Mouse (Mus musculus): ENCODE results near the gene Matn4. TPM values are rescaled to one million over a fixed set of nuclear protein-coding genes. Genes with fewer than 3 reads are reported as not detected.

The Matn4 gene
- polyA plus RNA-seq, 1 experiment from 2014 or later: 2.0 TPM

DNA sequence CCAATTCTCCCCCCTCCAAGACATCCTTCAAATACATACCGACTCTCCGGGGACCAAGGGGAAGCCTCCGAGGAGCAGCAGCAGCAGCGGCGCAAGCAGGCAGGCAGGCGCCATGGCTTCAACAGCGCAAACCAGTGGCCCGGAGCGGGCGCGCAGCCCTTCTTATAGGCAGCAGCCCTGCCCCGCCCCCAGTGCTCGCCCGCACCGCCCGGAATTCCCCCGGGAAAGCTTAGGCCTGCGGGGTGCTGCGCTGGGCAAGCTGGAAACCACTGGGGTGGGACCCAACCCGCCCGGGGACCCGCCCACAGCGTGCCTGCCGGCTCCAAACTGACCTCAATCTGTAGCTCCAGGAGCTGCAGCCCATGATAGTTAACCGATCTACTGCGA lies 38.1 kb upstream of the Matn4 start:
- Histone ChIP-seq H3K9ac (ENCODE audit: low read length) (peak overlapping the region; percentile 93), H3K4me3 (ENCODE audit: low read depth, low read length) (peak overlapping the region; percentile 69), H3K4me1 (replicated peaks; ENCODE audit: control insufficient read depth, insufficient read depth) (no peaks in the 10 kb centered on the region), H3K9me3 (ENCODE audit: control insufficient read depth, low read length) (no peaks in the 10 kb centered on the region), H3K27ac (replicated peaks) (peak overlapping the region; percentile 95), H3K4me2 (replicated peaks; ENCODE audit: low read depth) (peak overlapping the region; percentile 50), H3K27me3 (ENCODE audit: control insufficient read depth, insufficient read depth, low read length) (no peaks in the 10 kb centered on the region), H3K36me3 (ENCODE audit: control insufficient read depth, insufficient read depth, low read length) (no peaks in the 10 kb centered on the region)
- 0% methylated on average over 26 of the region's 26 CpGs for WGBS
- peak; percentile 90 for ATAC-seq (ENCODE audit: low FRiP score, low TSS enrichment)
- no peak for TF ChIP-seq EP300 (optimal IDR thresholded peaks at IDR 0.05)
- peak; percentile 48 for TF ChIP-seq CTCF (IDR thresholded peaks at IDR 0.05; ENCODE audit: low read depth)
- DNase-seq (ENCODE audit: low spot score): peak; percentile 94

GRCm38 (mm10) chr2:164442315-164443050 lies 37.5 kb upstream of the Matn4 start:
- TF ChIP-seq CTCF (IDR thresholded peaks at IDR 0.05; ENCODE audit: low read depth) (no peak), EP300 (optimal IDR thresholded peaks at IDR 0.05) (no peak)
- Histone ChIP-seq H3K9me3 (ENCODE audit: control insufficient read depth, low read length) (no peaks in the 10 kb centered on the region), H3K4me2 (replicated peaks; ENCODE audit: low read depth) (peak overlapping the region; percentile 50), H3K27me3 (ENCODE audit: control insufficient read depth, insufficient read depth, low read length) (no peaks in the 10 kb centered on the region), H3K4me3 (ENCODE audit: low read depth, low read length) (peak overlapping the region; percentile 69), H3K4me1 (replicated peaks; ENCODE audit: control insufficient read depth, insufficient read depth) (no peaks in the 10 kb centered on the region), H3K36me3 (ENCODE audit: control insufficient read depth, insufficient read depth, low read length) (no peaks in the 10 kb centered on the region), H3K27ac (replicated peaks) (peak overlapping the region; percentile 95), H3K9ac (ENCODE audit: low read length) (peak overlapping the region; percentile 93)
- 1% methylated on average over 29 of the region's 29 CpGs for WGBS
- ATAC-seq (ENCODE audit: low FRiP score, low TSS enrichment) (peak; percentile 61), DNase-seq (ENCODE audit: low spot score) (peak; percentile 65)

DNA sequence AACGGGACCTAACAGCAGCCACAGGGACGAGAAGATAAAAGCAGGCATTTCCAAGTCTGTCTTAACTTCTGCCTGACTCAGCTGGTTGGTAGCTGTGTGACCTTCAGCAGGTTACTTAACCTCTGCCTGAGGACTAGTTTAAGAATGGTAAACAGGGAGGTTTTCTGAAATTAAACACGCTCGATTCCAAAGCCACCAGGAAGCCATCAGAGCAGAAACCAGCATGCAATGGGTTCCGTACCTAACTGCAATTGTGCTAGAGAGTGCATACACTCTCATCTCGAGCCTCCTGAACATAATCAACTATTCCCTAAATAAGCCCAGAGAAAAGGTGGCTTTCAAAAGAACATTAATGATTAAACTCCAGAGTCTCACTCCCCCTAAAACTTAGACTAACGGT lies 36.8 kb upstream of the Matn4 start:
- peak overlapping the region; percentile 93 for H3K9ac ChIP-seq (ENCODE audit: low read length)
- TF ChIP-seq EP300 (optimal IDR thresholded peaks at IDR 0.05) (no peak), CTCF (IDR thresholded peaks at IDR 0.05; ENCODE audit: low read depth) (no peak)
- peak overlapping the region; percentile 95 for H3K27ac ChIP-seq (replicated peaks)
- H3K27me3 ChIP-seq (ENCODE audit: control insufficient read depth, insufficient read depth, low read length): no peaks in the 10 kb centered on the region
- ATAC-seq (ENCODE audit: low FRiP score, low TSS enrichment) (no peak), DNase-seq (ENCODE audit: low spot score) (no peak)
- H3K36me3 ChIP-seq (ENCODE audit: control insufficient read depth, insufficient read depth, low read length): no peaks in the 10 kb centered on the region
- H3K9me3 ChIP-seq (ENCODE audit: control insufficient read depth, low read length): no peaks in the 10 kb centered on the region
- WGBS: 25% methylated on average over 7 of the region's 7 CpGs
- peak overlapping the region; percentile 69 for H3K4me3 ChIP-seq (ENCODE audit: low read depth, low read length)
- H3K4me2 ChIP-seq (replicated peaks; ENCODE audit: low read depth): peak overlapping the region; percentile 50
- no peaks in the 10 kb centered on the region; the same call in 1 of the 2 replicates for H3K4me1 ChIP-seq (replicated peaks; ENCODE audit: control insufficient read depth, insufficient read depth)

GRCm38 (mm10) chr2:164441155-164441554 lies 36.2 kb upstream of the Matn4 start:
- TF ChIP-seq EP300 (optimal IDR thresholded peaks at IDR 0.05) (no peak), CTCF (IDR thresholded peaks at IDR 0.05; ENCODE audit: low read depth) (no peak)
- Histone ChIP-seq H3K4me2 (replicated peaks; ENCODE audit: low read depth) (peak overlapping the region; percentile 50), H3K27ac (replicated peaks) (peak overlapping the region; percentile 61), H3K9ac (ENCODE audit: low read length) (peak overlapping the region; percentile 93), H3K27me3 (ENCODE audit: control insufficient read depth, insufficient read depth, low read length) (no peaks in the 10 kb centered on the region), H3K36me3 (ENCODE audit: control insufficient read depth, insufficient read depth, low read length) (no peaks in the 10 kb centered on the region), H3K4me3 (ENCODE audit: low read depth, low read length) (peak overlapping the region; percentile 69), H3K9me3 (ENCODE audit: control insufficient read depth, low read length) (no peaks in the 10 kb centered on the region), H3K4me1 (replicated peaks; ENCODE audit: control insufficient read depth, insufficient read depth) (peaks cover 5% of the 10 kb centered on the region)
- 43% methylated on average over 8 of the region's 8 CpGs for WGBS
- DNase-seq (ENCODE audit: low spot score): no peak
- ATAC-seq (ENCODE audit: low FRiP score, low TSS enrichment): no peak

DNA sequence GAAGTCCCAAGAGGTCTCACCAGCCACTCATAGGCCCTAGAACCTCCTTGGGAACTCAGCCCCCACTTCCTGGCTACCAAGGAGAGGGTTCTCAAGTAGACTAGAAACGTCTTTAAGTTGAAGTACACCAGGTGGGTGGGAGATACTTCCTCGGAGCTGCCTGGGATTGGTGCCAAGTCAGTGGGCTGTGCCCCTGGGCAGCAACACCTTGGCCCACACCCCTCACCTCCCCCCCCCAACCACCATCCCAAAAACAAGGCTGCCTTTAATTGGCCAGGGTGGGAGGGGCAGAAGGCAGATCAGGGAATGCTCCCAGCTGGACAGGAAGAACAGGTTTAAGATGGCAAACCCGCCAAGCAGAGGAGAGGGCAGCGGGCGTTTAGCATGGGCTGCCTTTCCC lies 35.4 kb upstream of the Matn4 start:
- DNase-seq (ENCODE audit: low spot score) (peak; percentile 64), ATAC-seq (ENCODE audit: low FRiP score, low TSS enrichment) (no peak)
- WGBS: 46% methylated on average over 5 of the region's 5 CpGs
- H3K9ac ChIP-seq (ENCODE audit: low read length): 0 out of 2 replicates have a peak overlapping the region, but pooled peaks have one; percentile 4
- H3K36me3 ChIP-seq (ENCODE audit: control insufficient read depth, insufficient read depth, low read length): no peaks in the 10 kb centered on the region
- H3K4me3 ChIP-seq (ENCODE audit: low read depth, low read length): peak overlapping the region; percentile 69; the same call in 1 of the 2 replicates
- H3K27me3 ChIP-seq (ENCODE audit: control insufficient read depth, insufficient read depth, low read length): no peaks in the 10 kb centered on the region
- H3K9me3 ChIP-seq (ENCODE audit: control insufficient read depth, low read length): no peaks in the 10 kb centered on the region
- TF ChIP-seq EP300 (optimal IDR thresholded peaks at IDR 0.05) (no peak), CTCF (IDR thresholded peaks at IDR 0.05; ENCODE audit: low read depth) (no peak)
- peak overlapping the region; percentile 50 for H3K4me2 ChIP-seq (replicated peaks; ENCODE audit: low read depth)
- H3K27ac ChIP-seq (replicated peaks): peak overlapping the region; percentile 63
- H3K4me1 ChIP-seq (replicated peaks; ENCODE audit: control insufficient read depth, insufficient read depth): peaks cover 13% of the 10 kb centered on the region

- Histone ChIP-seq H3K36me3 (ENCODE audit: control insufficient read depth, insufficient read depth, low read length) (no peaks in the 10 kb centered on the region), H3K9ac (ENCODE audit: low read length) (no peak overlapping the region), H3K27me3 (ENCODE audit: control insufficient read depth, insufficient read depth, low read length) (no peaks in the 10 kb centered on the region), H3K4me1 (replicated peaks; ENCODE audit: control insufficient read depth, insufficient read depth) (peaks cover 20% of the 10 kb centered on the region), H3K4me3 (ENCODE audit: low read depth, low read length) (no peak overlapping the region), H3K27ac (replicated peaks) (peak overlapping the region; percentile 91), H3K4me2 (replicated peaks; ENCODE audit: low read depth) (0 out of 2 replicates have a peak overlapping the region, but pooled peaks have one; percentile 0), H3K9me3 (ENCODE audit: control insufficient read depth, low read length) (no peaks in the 10 kb centered on the region)
- DNase-seq (ENCODE audit: low spot score) (peak; percentile 19), ATAC-seq (ENCODE audit: low FRiP score, low TSS enrichment) (no peak)
- TF ChIP-seq EP300 (optimal IDR thresholded peaks at IDR 0.05): no peak
- no peak for TF ChIP-seq CTCF (IDR thresholded peaks at IDR 0.05; ENCODE audit: low read depth)
- 34% methylated on average over 3 of the region's 3 CpGs for WGBS
Measured at GRCm38 (mm10) chr2:164439001-164439421, 34.1 kb upstream of the Matn4 start.

All from stomach, postnatal 0 days (tissue).